ENCODE assay signal across 8 mouse cellular contexts in the genomic region with DNA sequence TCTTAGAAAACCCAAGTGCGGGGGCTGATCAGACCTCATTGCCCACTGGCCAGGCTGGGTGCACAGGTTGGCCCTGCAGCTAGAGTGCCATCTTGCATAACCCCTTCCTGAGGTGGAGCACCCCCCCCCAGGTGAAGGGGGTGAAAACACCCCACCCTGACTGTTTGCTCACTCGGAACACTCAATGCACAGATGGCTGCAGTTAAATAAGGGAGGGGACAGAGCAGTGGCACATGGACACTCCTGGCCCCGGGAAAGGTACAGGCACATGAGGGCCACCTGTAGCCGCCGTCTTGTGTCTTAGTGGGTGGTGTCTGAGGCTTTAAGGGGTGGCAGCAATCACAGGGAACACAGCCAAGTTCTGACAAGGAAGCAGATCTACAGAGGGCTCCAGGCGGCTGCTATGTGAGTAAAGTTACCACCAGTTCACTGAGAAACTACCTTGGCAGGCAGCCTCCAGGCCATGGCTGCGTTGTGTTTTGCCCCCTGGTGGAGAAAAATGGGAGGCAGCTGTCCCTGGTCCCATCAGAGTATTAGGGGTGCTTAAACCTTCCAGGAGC. TPM values are rescaled to one million over a fixed set of nuclear protein-coding genes. Genes with fewer than 3 reads are reported as not detected.
DNase-seq lines count a peak whose midpoint lies in the region; ATAC-seq and TF ChIP-seq lines count a peak whose summit lies in the region.

No protein-coding gene starts in this region.

- H3K27me3 ChIP-seq in forebrain, embryonic 10.5 days (ENCODE audit: poor library complexity, severe bottlenecking), result no peaks in the 10 kb centered on the region
- no peaks in the 10 kb centered on the region for H3K27me3 ChIP-seq in stomach, postnatal 0 days (ENCODE audit: control insufficient read depth, insufficient read depth, low read length)

- WGBS in forebrain, embryonic 10.5 days, result 65% methylated on average over 7 of the region's 7 CpGs
- 30% methylated on average over 7 of the region's 7 CpGs for WGBS in stomach, postnatal 0 days

- H3K4me2 ChIP-seq in stomach, postnatal 0 days (replicated peaks; ENCODE audit: low read depth), result no peak overlapping the region

- peak; percentile 69 for TF ChIP-seq CTCF in left cerebral cortex, adult 2 months (IDR thresholded peaks at IDR 0.05)
- peak; percentile 91 for TF ChIP-seq CTCF in stomach, postnatal 0 days (IDR thresholded peaks at IDR 0.05; ENCODE audit: low read depth)

- no peak overlapping the region for H3K9ac ChIP-seq in stomach, postnatal 0 days (ENCODE audit: low read length)

- peak; percentile 55 to 56 for DNase-seq in left cerebral cortex, adult 2 months (ENCODE audit: extremely low spot score in 1 of 2, low spot score in 2 of 2)
- no peak for DNase-seq in left cerebral cortex, postnatal 36 days (ENCODE audit: low spot score in 2 of 2)
- peak; percentile 76 to 85 for DNase-seq in adrenal gland, postnatal 36 days
- peak; percentile 54 for DNase-seq in forebrain, embryonic 10.5 days (ENCODE audit: extremely low spot score, low spot score)
- peak; percentile 67 to 73 for DNase-seq in heart, postnatal 36 days
- DNase-seq in left cerebral cortex, postnatal 14 days (ENCODE audit: low spot score in 2 of 2), result peak; percentile 69 to 76
- DNase-seq in mesoderm, embryonic 11.5 days (ENCODE audit: low read depth, low spot score), result peak; percentile 49
- DNase-seq in stomach, postnatal 0 days (ENCODE audit: low spot score), result peak; percentile 84

- ATAC-seq in stomach, postnatal 0 days (ENCODE audit: low FRiP score, low TSS enrichment), result peak; percentile 75

- H3K4me3 ChIP-seq in left cerebral cortex, adult 2 months, result no peak overlapping the region
- H3K4me3 ChIP-seq in forebrain, embryonic 10.5 days, result no peak overlapping the region
- no peak overlapping the region for H3K4me3 ChIP-seq in stomach, postnatal 0 days (ENCODE audit: low read depth, low read length)

- peak overlapping the region; percentile 72 for H3K27ac ChIP-seq in left cerebral cortex, adult 2 months
- H3K27ac ChIP-seq in forebrain, embryonic 10.5 days, result peak overlapping the region; percentile 65
- no peak overlapping the region for H3K27ac ChIP-seq in stomach, postnatal 0 days (replicated peaks)

- intact Hi-C loops in left cerebral cortex, adult 2 months (cut with DNase I), result loop anchor here (2.0 kb wide), 2 partner anchors 15 to 123 kb away; partner anchors contain the start of gene Ttyh3
- intact Hi-C loops in left cerebral cortex, postnatal 36 days (cut with DNase I), result no loop called here
- intact Hi-C loops in heart, postnatal 36 days (cut with DNase I), result loop anchor here (1.0 to 5.0 kb wide), 3 partner anchors 35 to 123 kb away; partner anchors contain the start of gene Grifin
- intact Hi-C loops in left cerebral cortex, postnatal 14 days (cut with DNase I), result no loop called here

- no peak for TF ChIP-seq EP300 in stomach, postnatal 0 days (optimal IDR thresholded peaks at IDR 0.05)

- peaks cover 2% of the 10 kb centered on the region; the same call in 1 of the 2 replicates for H3K9me3 ChIP-seq in forebrain, embryonic 10.5 days
- no peaks in the 10 kb centered on the region for H3K9me3 ChIP-seq in stomach, postnatal 0 days (ENCODE audit: control insufficient read depth, low read length)

- H3K36me3 ChIP-seq in forebrain, embryonic 10.5 days (replicated peaks), result peaks cover 30% of the 10 kb centered on the region
- peaks cover under 1% of the 10 kb centered on the region; the same call in 1 of the 2 replicates for H3K36me3 ChIP-seq in stomach, postnatal 0 days (ENCODE audit: control insufficient read depth, insufficient read depth, low read length)

- H3K4me1 ChIP-seq in forebrain, embryonic 10.5 days, result peaks cover 56% of the 10 kb centered on the region
- H3K4me1 ChIP-seq in stomach, postnatal 0 days (replicated peaks; ENCODE audit: control insufficient read depth, insufficient read depth), result 0 out of 2 replicates have a peak, but pooled peaks cover 2% of the 10 kb centered on the region

RNA-seq across cellular contexts. Expression of gene Ttyh3, which starts 14.9 kb away (rescaled TPM):
- 100 to 1,000 TPM; 244 to 247 TPM for total RNA-seq in left cerebral cortex, adult 2 months (2021)
- total RNA-seq in left cerebral cortex, postnatal 36 days (2021), result 100 to 1,000 TPM; 257 to 267 TPM
- total RNA-seq in adrenal gland, postnatal 36 days (2021), result 100 to 1,000 TPM in 1 of 2 experiments, 10 to 100 TPM in 1; 42.4 to 108 TPM
- 31.6 and 35.7 TPM in 2 replicates for polyA plus RNA-seq in forebrain, embryonic 10.5 days (2016; fragmentation: Nextera tagmentation; extraction: Ambion mirVana)
- total RNA-seq in heart, postnatal 36 days (2021), result 10 to 100 TPM; 13.4 to 14.7 TPM
- 100 to 1,000 TPM; 342 to 349 TPM for total RNA-seq in left cerebral cortex, postnatal 14 days (2021)
- 8.5 and 9.6 TPM in 2 replicates for polyA plus RNA-seq in stomach, postnatal 0 days (2015; fragmentation: Nextera tagmentation; extraction: Ambion mirVana)

RNA-seq across cellular contexts. Expression of gene Iqce, which starts 38.5 kb away (rescaled TPM):
- 10 to 100 TPM; 56.2 to 65.9 TPM for total RNA-seq in left cerebral cortex, adult 2 months (2021)
- 10 to 100 TPM; 44.6 to 60.1 TPM for total RNA-seq in left cerebral cortex, postnatal 36 days (2021)
- 10 to 100 TPM; 18.6 to 19.7 TPM for total RNA-seq in adrenal gland, postnatal 36 days (2021)
- 24.0 and 30.5 TPM in 2 replicates for polyA plus RNA-seq in forebrain, embryonic 10.5 days (2016; fragmentation: Nextera tagmentation; extraction: Ambion mirVana)
- 1 to 10 TPM; 8.9 to 9.8 TPM for total RNA-seq in heart, postnatal 36 days (2021)
- 10 to 100 TPM; 49.0 to 63.8 TPM for total RNA-seq in left cerebral cortex, postnatal 14 days (2021)
- polyA plus RNA-seq in stomach, postnatal 0 days (2015; fragmentation: Nextera tagmentation; extraction: Ambion mirVana), result 5.6 and 6.0 TPM in 2 replicates

RNA-seq across cellular contexts. Expression of gene Brat1, which starts 41.1 kb away (rescaled TPM):
- 10 to 100 TPM; 19.8 to 21.3 TPM for total RNA-seq in left cerebral cortex, adult 2 months (2021)
- 10 to 100 TPM; 20.4 to 21.9 TPM for total RNA-seq in left cerebral cortex, postnatal 36 days (2021)
- total RNA-seq in adrenal gland, postnatal 36 days (2021), result 10 to 100 TPM; 16.4 to 25.6 TPM
- 21.5 and 23.6 TPM in 2 replicates for polyA plus RNA-seq in forebrain, embryonic 10.5 days (2016; fragmentation: Nextera tagmentation; extraction: Ambion mirVana)
- 10 to 100 TPM in 1 of 2 experiments, 1 to 10 TPM in 1; 8.3 to 10.4 TPM for total RNA-seq in heart, postnatal 36 days (2021)
- 10 to 100 TPM; 24.8 to 27.4 TPM for total RNA-seq in left cerebral cortex, postnatal 14 days (2021)
- polyA plus RNA-seq in stomach, postnatal 0 days (2015; fragmentation: Nextera tagmentation; extraction: Ambion mirVana), result 8.2 and 8.5 TPM in 2 replicates

RNA-seq across cellular contexts. Expression of gene Lfng, which starts 56.6 kb away (rescaled TPM):
- 10 to 100 TPM; 25.9 to 26.2 TPM for total RNA-seq in left cerebral cortex, adult 2 months (2021)
- total RNA-seq in left cerebral cortex, postnatal 36 days (2021), result 10 to 100 TPM; 22.6 to 23.6 TPM
- total RNA-seq in adrenal gland, postnatal 36 days (2021), result 10 to 100 TPM in 1 of 2 experiments, 1 to 10 TPM in 1; 9.6 to 12.7 TPM
- 33.1 and 33.3 TPM in 2 replicates for polyA plus RNA-seq in forebrain, embryonic 10.5 days (2016; fragmentation: Nextera tagmentation; extraction: Ambion mirVana)
- 1 to 10 TPM; 7.2 to 9.1 TPM for total RNA-seq in heart, postnatal 36 days (2021)
- 10 to 100 TPM; 18.8 to 28.4 TPM for total RNA-seq in left cerebral cortex, postnatal 14 days (2021)
- polyA plus RNA-seq in stomach, postnatal 0 days (2015; fragmentation: Nextera tagmentation; extraction: Ambion mirVana), result 11.1 and 11.4 TPM in 2 replicates

Comparison
In these comparisons a context has a peak if more than half of its experiments do, and no peak if none do; other contexts are left out.
1. DNase-seq: peak in left cerebral cortex, adult 2 months (2 of 2), adrenal gland, postnatal 36 days (2 of 2), forebrain, embryonic 10.5 days (single experiment), heart, postnatal 36 days (2 of 2), left cerebral cortex, postnatal 14 days (2 of 2), mesoderm, embryonic 11.5 days (single experiment) and stomach, postnatal 0 days (single experiment); none in left cerebral cortex, postnatal 36 days (0 of 2).
2. intact Hi-C loops: an anchor here in left cerebral cortex, adult 2 months (2.0 kb wide) and heart, postnatal 36 days (1.0 to 5.0 kb wide); none called in left cerebral cortex, postnatal 36 days and left cerebral cortex, postnatal 14 days.